Mouse (Mus musculus) kidney, adult 2 months (tissue): ENCODE data around the gene Braf.

Source experiments
- CTCF ChIP-seq: fragments of 200-500 bp; conservative IDR thresholded peaks from 2 replicates; pipeline ENCODE4 v1.5.1; 2011; ENCODE audit warnings: low read depth, mild to moderate bottlenecking, control low read depth, low read length, moderate library complexity, mixed read lengths; ENCODE audit not compliant: insufficient read depth, insufficient read length
- POLR2A ChIP-seq: fragments of 200-500 bp; IDR thresholded peaks from one replicate; pipeline ENCODE4 v1.6.1; 2011; ENCODE audit warnings: low read depth, low read length, control low read depth

DNA sequence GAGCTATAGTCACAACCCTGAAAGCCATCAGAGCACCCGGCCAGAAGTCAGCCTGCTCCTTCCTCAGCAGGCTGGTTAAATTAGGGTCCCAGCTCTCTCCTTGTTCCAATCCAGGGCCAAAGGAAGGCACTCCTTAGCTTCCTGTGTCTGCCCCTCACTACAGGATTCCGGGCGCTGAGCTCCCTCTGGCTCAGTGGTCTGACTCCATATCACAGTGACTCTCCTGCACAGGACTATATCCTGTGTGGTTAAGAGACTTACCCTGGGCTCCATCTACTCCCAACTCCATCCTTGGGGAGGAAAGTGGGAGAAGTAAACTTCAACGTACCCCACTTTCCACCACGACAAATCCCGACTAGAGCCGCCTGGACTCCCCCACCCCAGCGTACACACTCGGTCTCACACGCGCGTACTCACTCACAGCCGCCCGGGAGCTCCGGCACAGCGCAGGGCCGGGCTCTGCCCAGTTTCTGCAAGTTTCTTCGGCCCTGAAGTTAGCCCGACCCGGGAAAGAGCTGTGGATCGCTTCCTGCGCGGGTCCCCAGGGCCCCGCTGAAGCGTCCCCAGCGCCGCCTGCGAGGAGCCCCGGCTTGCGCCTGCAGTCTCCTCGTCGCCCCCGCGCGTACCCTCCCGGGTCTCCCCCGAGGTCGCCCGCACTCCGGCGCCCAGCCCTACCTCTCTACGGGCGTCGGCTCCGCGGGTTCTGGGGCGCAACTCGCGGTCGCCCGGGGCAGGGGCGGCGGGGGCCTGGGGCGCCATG, 168.2 kb downstream of the Braf start:
- TF ChIP-seq CTCF, result no peak
- no peak for TF ChIP-seq POLR2A
